Mouse (Mus musculus) gastrocnemius, adult 2 months (tissue): ENCODE measurements around the gene Slc28a1. TPM values are rescaled to one million over a fixed set of nuclear protein-coding genes. Genes with fewer than 3 reads are reported as not detected.
"Not testable (repeated sequence)": the region's sequence is repeated elsewhere in the genome, so short reads cannot be mapped to it uniquely, and the experiment has no call there.

Experiments used
- DNase-seq: peaks from one replicate; pipeline ENCODE4 v3.0.0; 2022
- H3K27ac ChIP-seq: fragments of 200-600 bp; 2 replicates; pipeline ENCODE4 v1.8.1; 2022; ENCODE audit warnings: mild to moderate bottlenecking
- H3K4me3 ChIP-seq: fragments of 200-600 bp; 2 replicates; pipeline ENCODE4 v1.8.1; 2022; ENCODE audit warnings: mild to moderate bottlenecking, moderate library complexity
- CTCF ChIP-seq: fragments of 200-600 bp; IDR thresholded peaks from 2 replicates; pipeline ENCODE4 v1.8.1; 2022; ENCODE audit warnings: antibody characterized with exemption, mild to moderate bottlenecking, moderate library complexity
- intact Hi-C: fragments of 180-260 bp; cut with DNase I; formaldehyde crosslinking; loops from one replicate; pipeline ENCODE4 v1.15.1; 2025
- total RNA-seq, 2 experiments: library from RNA; stranded (reverse); gene quantifications; 2 replicates each; pipeline ENCODE4 v1.2.3; 2021

The Slc28a1 gene
- total RNA-seq, 2 experiments from 2014 or later, result 0.26 to 0.47 TPM

DNA sequence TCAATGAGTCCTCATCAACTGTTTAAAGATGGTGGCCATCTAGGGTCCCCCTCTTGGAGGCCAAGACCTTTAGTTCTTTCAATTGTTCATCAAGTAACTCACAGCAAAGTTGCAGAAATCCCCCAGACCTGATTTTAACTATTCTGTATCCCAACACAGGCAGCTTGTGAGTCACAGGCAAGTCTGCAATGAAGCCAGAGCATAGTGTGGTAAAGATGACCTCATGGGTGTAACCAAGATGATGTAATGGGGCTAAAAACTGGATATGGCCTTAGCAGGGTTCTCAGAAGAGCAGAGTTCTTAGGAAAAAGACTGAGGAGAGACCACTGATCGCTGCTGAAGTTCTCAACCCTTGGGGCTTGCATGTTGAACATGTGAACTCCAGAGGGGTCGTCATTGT, 69.5 kb downstream of the Slc28a1 start:
- Histone ChIP-seq H3K27ac (peak overlapping the region; percentile 78; the same call in 1 of the 2 replicates), H3K4me3 (no peak overlapping the region)
- no peak for DNase-seq
- intact Hi-C loops, result no loop called here
- TF ChIP-seq CTCF, result no peak

DNA sequence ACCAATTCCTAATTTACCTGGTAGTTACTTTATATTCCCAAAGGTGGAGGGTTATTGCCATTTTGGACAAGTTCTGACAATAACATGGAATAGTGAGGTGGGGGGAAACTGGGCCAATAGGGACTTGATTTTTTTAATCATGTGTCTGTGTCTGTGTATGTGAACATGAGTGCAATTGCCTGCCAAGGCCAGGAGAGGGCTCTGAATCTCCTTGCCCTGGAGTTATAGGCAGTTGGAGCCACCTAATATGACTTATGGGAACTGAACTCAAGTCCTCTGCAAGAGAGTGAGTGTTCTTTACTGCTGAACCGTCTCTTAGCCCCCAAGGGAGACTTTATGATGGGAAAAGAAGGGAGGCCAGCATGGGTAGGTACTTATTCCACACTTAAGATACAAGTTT, 70.1 kb downstream of the Slc28a1 start:
- intact Hi-C loops, result no loop called here
- peak overlapping the region; percentile 2; the same call in 1 of the 2 replicates for H3K27ac ChIP-seq
- DNase-seq, result no peak
- TF ChIP-seq CTCF, result no peak
- H3K4me3 ChIP-seq, result no peak overlapping the region

DNA sequence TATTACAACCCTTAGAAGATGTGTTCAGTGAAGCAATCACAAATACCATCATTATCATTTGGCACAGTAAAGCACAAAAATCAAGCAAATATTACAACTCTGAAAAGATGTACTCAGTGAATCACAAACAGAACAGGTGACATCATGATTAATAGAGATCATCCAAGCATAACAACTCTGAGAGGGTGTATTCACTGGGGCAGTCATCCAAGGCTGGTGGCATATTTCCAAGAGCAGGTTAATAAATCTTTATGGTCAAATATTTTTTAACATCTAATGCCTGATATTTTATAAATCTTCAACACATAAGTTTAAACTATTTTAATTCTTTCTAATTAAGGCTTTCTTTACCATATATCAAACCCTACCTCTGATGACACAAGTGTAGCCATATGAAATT, 71.4 kb downstream of the Slc28a1 start:
- peak; percentile 36 for DNase-seq
- H3K4me3 ChIP-seq, intact Hi-C loops, H3K27ac ChIP-seq: not testable (repeated sequence)

DNA sequence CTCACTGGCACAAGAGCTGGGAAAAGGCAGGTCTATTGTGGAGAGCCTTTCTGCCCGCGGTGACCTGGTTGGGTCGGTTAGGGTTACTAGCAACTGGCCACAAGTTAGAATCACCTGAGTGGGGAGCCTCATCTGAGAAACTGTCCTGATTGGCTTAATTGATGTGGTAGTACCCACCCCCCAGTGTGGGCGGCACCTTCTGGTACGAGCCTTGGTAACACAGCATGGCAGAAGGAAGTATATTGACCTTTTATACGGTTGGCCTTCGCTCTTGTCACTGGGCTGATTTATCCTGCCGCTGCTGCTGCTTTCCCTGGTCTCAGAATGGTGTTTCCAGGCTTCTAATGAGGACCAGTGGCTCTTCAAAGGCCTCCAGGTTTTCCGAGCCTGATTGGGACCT, 74.6 kb downstream of the Slc28a1 start:
- Histone ChIP-seq H3K4me3 (no peak overlapping the region), H3K27ac (no peak overlapping the region)
- no peak for DNase-seq
- TF ChIP-seq CTCF, result no peak
- intact Hi-C loops, result no loop called here

DNA sequence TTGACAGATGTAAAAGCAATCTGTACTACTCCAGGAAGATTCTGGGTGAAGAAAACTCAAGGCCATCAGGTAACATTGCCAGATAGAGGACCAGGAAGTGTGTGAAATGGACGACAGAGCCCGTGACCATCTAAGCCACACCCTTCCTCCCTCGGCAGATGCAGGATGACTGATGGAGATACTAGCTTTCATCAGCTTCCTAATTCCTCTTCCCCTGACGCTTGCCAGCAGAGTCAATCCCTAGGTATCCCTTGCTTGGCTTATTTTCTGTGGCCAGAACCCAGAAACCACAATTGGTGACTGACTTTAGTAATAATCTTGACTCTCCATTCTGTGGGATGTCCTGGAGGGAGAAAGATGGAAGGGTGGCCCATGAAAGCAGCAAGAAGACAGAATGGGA, 80.9 kb downstream of the Slc28a1 start:
- no peak overlapping the region for H3K4me3 ChIP-seq

DNA sequence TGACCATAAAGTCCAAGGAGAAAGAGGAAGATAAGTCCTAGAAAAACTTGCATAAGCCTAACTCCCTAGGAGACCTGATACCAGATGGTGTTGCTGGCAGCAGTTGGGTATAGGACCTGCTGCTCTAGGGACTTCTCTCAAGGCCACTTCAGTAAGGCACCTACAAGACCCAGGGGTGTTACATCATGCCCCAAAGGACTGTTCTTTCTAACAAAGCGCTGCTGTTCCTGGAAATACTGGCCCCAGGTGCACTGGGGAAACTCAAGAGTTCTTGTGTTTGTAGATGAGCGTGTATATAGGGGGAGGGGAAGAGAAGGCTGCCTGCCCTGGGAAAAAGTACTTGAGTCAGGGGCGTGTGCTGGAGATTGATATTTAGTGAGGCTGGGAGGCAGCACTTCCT, 82.2 kb downstream of the Slc28a1 start:
- TF ChIP-seq CTCF, result no peak
- Histone ChIP-seq H3K4me3 (no peak overlapping the region), H3K27ac (no peak overlapping the region)
- intact Hi-C loops, result no loop called here
- DNase-seq, result no peak

More for the DNA sequence above, 80.9 kb downstream of the Slc28a1 start:
- H3K27ac ChIP-seq, result no peak overlapping the region
- intact Hi-C loops, result no loop called here
- DNase-seq, result no peak
- TF ChIP-seq CTCF, result no peak

DNA sequence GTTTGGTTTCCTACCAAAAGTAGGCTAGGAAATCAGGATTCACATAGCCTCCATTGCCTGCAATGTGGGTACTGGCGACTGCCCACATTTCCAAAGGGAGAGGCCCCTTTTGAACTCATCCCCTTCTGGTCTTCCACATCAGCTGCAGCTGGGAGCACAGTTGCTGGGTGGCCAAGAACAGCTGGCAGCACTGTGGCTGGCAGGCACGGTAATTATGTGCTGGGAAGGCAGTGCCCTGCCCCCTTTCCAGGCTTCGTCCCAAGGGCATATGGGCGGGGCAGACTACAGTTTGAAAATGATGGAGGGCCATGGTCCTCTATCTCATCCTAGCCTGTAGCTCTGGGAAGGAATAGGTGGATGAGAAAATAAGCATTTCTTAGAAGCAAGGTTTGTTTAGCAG, 83.9 kb downstream of the Slc28a1 start:
- Histone ChIP-seq H3K4me3 (no peak overlapping the region), H3K27ac (no peak overlapping the region; the same call in 1 of the 2 replicates)
- DNase-seq, result peak; percentile 57
- intact Hi-C loops, result no loop called here
- no peak for TF ChIP-seq CTCF

DNA sequence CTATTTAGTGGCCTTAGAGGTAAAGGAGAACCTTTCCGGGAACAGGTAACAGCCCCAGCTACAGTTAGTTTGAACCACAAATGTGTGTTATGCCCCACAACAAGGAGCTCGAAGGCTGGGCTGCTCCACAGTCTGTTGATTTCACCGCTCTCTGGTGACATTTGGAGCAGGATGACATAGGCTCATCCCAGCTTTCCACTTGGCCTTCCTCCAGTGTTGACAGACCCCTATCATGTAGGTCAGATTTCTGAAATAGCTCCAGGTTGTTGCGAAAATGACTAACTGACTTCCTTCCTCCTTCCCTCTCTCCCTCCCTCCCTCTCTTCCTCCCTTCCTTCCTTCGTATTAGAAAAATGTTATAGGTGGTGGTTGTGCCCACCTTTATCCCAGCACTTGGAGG, 84.5 kb downstream of the Slc28a1 start:
- no peak overlapping the region for H3K4me3 ChIP-seq
- H3K27ac ChIP-seq, result no peak overlapping the region; the same call in 1 of the 2 replicates
- intact Hi-C loops, result no loop called here
- no peak for TF ChIP-seq CTCF
- DNase-seq, result no peak

DNA sequence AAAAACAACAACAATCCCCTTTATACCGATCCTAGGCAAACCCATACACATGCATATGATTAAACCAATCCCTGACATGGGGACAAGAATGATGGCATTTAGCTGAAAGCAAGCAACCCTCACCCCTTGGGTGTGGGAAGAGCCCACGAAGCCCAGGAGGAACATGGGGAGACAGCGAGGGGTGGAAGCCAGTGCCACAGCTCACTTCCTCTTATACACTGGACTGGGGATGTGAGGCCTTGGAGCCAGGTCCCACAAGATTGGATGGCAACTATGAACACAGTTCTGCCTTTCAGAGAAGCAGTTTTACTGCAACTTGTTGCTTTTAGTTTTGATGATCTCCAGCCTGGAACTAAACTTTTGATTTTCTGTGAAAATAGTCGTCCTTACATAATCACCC, 85.2 kb downstream of the Slc28a1 start:
- intact Hi-C loops, result no loop called here
- Histone ChIP-seq H3K27ac (no peak overlapping the region; the same call in 1 of the 2 replicates), H3K4me3 (no peak overlapping the region)
- no peak for DNase-seq
- no peak for TF ChIP-seq CTCF

DNA sequence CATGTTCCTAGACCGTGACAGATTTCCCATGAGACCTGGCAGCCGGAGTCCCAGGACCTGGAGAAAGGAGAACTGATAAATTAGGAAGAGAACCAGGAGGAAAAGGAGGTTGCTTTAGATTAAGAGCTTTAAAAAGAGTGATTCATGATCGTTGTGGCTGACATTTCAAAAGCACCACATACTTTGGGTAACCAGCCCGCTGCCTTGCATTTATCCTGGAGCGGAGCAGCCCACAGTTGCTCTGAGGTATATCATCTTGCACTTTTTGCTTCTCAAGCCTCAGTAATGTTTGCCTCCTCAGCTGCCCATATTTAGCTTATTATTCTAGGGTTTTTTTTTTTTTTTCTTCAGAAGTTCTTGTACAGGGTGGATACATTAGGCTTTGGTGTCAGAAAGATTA, 87.8 kb downstream of the Slc28a1 start:
- DNase-seq, result no peak
- TF ChIP-seq CTCF, result no peak
- Histone ChIP-seq H3K4me3 (no peak overlapping the region), H3K27ac (no peak overlapping the region)
- intact Hi-C loops, result no loop called here

DNA sequence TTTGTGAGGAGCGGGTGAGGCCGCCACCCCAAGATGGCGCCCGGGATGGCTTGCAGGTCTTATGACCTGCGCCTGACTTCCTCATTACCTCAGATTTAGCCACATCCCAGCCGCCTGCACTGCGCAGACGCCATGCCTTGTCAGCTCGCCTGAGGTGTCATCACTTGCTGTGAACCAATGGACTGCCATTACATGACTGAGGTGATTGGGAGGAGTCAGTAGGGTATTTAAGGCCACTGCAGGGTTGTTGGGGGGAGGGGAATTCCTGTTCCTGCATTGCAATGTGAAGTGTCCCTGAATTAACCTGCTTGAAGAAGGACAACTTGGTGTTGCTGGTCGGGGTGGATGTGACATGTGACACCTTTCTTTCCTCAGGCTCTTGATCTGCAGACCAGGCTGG, 89.0 kb downstream of the Slc28a1 start:
- intact Hi-C loops, H3K27ac ChIP-seq, DNase-seq, H3K4me3 ChIP-seq: not testable (repeated sequence)

DNA sequence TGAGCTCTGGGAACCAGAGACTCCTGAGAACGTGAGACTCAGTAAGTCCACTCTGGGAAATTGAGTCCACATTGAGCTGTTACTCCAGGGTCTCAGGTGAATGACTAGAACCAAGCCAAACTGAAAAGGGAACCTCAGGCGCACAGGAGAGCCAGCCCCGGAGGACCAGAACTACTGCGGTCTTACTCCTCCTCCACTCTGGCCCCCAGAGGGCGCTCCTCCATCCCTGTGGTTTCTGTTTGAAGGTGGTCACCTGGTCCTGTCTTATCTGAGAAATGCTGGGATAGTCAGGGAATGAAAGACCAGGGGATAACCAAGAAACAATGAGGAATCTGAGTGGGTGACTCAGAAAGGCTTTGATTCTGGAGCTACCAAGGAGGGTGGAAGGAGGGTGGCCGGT, 94.3 kb downstream of the Slc28a1 start:
- H3K27ac ChIP-seq, result no peak overlapping the region
- DNase-seq, result peak; percentile 81
- H3K4me3 ChIP-seq, result no peak overlapping the region
- intact Hi-C loops, result loop anchor here (1.0 kb wide), 1 partner anchor 94 kb away; no protein-coding TSS in a partner anchor
- TF ChIP-seq CTCF, result peak; percentile 94; the same call in 1 of the 2 replicates

DNA sequence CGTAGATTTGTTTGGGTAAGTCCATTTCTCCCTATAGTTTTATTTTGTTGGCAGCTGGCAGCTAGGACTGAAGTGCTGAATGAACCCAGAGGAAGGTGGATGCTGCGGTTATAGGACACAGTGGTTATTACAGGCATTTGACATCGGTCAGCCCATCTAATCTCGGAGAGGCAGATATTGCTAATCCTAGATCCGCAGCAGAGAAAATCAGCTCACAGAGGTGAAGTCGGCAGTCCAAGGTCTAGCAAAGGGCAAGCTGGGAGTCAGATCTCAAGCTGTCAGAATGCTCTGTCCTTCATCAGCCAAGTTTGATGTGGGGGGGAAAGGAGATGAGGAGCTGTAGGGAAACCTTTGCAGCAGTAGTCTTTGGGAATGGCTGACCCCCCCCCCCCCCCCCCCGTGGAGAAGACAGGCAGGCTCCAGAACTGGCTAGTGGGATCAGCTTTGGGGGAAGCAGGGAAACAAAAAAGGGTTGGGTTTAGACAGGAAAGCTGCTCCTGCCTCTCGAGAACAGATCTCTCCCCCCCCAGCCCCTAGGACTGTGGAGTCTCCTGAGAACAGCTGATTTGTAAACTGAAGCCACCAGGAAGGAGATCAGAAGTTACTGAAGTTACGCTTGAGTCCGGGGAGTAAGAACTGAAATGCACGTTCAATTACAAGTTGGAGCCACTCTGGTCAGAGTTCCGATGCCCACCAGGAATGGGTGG, 95.5 kb downstream of the Slc28a1 start:
- H3K4me3 ChIP-seq, result no peak overlapping the region
- DNase-seq, result no peak
- intact Hi-C loops, result loop anchor here (1.0 to 5.0 kb wide), 3 partner anchors 43 to 126 kb away; no protein-coding TSS in a partner anchor
- H3K27ac ChIP-seq, result no peak overlapping the region
- no peak for TF ChIP-seq CTCF

DNA sequence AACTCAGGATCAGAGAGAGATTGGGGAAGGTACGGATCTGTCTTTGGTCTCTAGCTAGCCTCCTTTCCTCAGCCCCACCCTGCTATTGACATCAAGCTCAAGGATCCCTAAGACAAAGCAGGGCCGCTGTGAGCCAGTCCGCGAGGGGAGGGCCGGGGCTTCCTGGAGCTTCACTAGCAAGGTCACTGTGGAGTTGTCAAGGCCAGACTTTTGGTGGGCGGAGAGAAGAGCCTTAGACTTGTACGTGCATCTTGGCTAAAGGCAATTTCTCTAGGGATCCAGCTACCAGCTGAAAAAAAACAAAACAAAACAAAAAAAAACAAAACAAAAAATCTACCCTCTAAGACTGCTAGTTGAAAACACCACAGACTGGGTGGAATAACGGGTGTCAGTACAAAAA, 97.2 kb downstream of the Slc28a1 start:
- intact Hi-C loops, result loop anchor here (2.0 to 5.0 kb wide), 2 partner anchors 44 to 133 kb away; partner anchors contain the start of gene Rps17
- Histone ChIP-seq H3K4me3 (peak overlapping the region; percentile 91), H3K27ac (peak overlapping the region; percentile 98)
- DNase-seq, result peak; percentile 63
- TF ChIP-seq CTCF, result no peak
